Comparison of ENCODE assay signal across 8 mouse cellular contexts in the genomic region with DNA sequence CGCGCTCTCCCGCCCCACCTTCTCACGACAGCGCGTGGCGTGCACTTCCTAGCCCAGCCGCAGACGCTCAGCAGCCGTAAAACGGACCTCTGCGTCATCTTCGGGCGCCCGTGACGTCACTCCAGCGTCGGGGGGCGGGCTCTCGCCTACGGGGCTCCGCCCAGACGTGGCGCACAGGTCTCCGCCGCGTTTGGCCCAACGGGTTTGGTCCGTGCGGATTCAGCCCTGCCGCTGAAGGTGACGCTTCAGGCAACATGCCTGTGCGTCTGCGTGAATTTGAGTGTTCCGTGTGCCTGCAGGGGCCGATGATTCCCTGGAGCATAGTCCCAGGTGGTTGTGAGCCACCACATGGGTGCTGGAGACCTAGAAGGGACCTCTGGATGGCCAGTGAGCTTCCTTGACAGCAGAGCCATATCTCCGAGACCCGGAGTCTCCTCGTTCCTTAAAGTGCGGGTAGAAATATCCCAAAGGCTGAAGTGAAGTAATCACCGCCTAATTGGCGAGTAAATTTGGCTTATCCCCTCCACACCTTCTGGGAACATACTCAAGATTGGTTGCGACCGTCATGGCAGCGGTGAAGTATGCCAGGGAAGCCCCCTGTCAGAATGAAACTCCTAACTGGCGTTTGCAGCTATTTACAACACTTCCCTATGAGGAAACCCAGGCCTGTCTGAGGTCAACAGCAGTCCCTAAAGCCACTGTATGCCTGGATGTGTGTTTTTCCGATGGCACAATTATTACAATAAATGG. TPM values are rescaled to one million over a fixed set of nuclear protein-coding genes. Genes with fewer than 3 reads are reported as not detected.
A peak's percentile ranks its signal among the peaks of the same experiment; 100 is the strongest.
DNase-seq lines count a peak whose midpoint lies in the region; ATAC-seq and TF ChIP-seq lines count a peak whose summit lies in the region.

A gene (minus strand): TSS at position 110 of the 750 bp plus-strand sequence.

- H3K27me3 ChIP-seq in forebrain, embryonic 10.5 days (ENCODE audit: poor library complexity, severe bottlenecking): no peaks in the 10 kb centered on the region
- no peaks in the 10 kb centered on the region for H3K27me3 ChIP-seq in heart, embryonic 15.5 days
- no peaks in the 10 kb centered on the region for H3K27me3 ChIP-seq in liver, embryonic 14.5 days (ENCODE audit: control insufficient read depth, insufficient read depth, low read length)
- no peaks in the 10 kb centered on the region for H3K27me3 ChIP-seq in neural tube, embryonic 11.5 days (ENCODE audit: control insufficient read depth, insufficient read depth, low read length)
- H3K27me3 ChIP-seq in stomach, postnatal 0 days (ENCODE audit: control insufficient read depth, insufficient read depth, low read length): no peaks in the 10 kb centered on the region

- H3K36me3 ChIP-seq in forebrain, embryonic 10.5 days (replicated peaks): peaks cover 16% of the 10 kb centered on the region
- no peaks in the 10 kb centered on the region for H3K36me3 ChIP-seq in heart, embryonic 15.5 days
- no peaks in the 10 kb centered on the region for H3K36me3 ChIP-seq in liver, embryonic 14.5 days (replicated peaks; ENCODE audit: control insufficient read depth, insufficient read depth, low read depth)
- 0 out of 2 replicates have a peak, but pooled peaks cover 2% of the 10 kb centered on the region for H3K36me3 ChIP-seq in neural tube, embryonic 11.5 days (ENCODE audit: control insufficient read depth, insufficient read depth, low read length)
- no peaks in the 10 kb centered on the region for H3K36me3 ChIP-seq in stomach, postnatal 0 days (ENCODE audit: control insufficient read depth, insufficient read depth, low read length)

- ATAC-seq in heart, embryonic 15.5 days (replicated peaks; ENCODE audit: insufficient number of reproducible peaks, insufficient read depth, low FRiP score, low read depth): peak; percentile 94
- ATAC-seq in liver, embryonic 14.5 days (ENCODE audit: insufficient read depth): peak; percentile 99
- ATAC-seq in neural tube, embryonic 11.5 days (ENCODE audit: insufficient read depth, low FRiP score, low TSS enrichment): peak; percentile 95
- ATAC-seq in stomach, postnatal 0 days (ENCODE audit: low FRiP score, low TSS enrichment): peak; percentile 97

- H3K27ac ChIP-seq in forebrain, embryonic 10.5 days: peak within 1 kb of the TSS; percentile 91
- peak within 1 kb of the TSS; percentile 93 for H3K27ac ChIP-seq in heart, embryonic 15.5 days
- peak within 1 kb of the TSS; percentile 89 for H3K27ac ChIP-seq in liver, embryonic 14.5 days
- H3K27ac ChIP-seq in neural tube, embryonic 11.5 days (ENCODE audit: low read depth, low read length): 0 out of 2 replicates have a peak within 1 kb of the TSS, but pooled peaks have one; percentile 54
- H3K27ac ChIP-seq in stomach, postnatal 0 days (replicated peaks): peak within 1 kb of the TSS; percentile 94

- H3K9me3 ChIP-seq in forebrain, embryonic 10.5 days: no peaks in the 10 kb centered on the region
- no peaks in the 10 kb centered on the region for H3K9me3 ChIP-seq in heart, embryonic 15.5 days (replicated peaks)
- H3K9me3 ChIP-seq in liver, embryonic 14.5 days (ENCODE audit: control insufficient read depth, low read length): no peaks in the 10 kb centered on the region
- no peaks in the 10 kb centered on the region for H3K9me3 ChIP-seq in neural tube, embryonic 11.5 days (ENCODE audit: control insufficient read depth, low read length)
- no peaks in the 10 kb centered on the region for H3K9me3 ChIP-seq in stomach, postnatal 0 days (ENCODE audit: control insufficient read depth, low read length)

- peak; percentile 57 for TF ChIP-seq CTCF in liver, embryonic 14.5 days (IDR thresholded peaks at IDR 0.05; ENCODE audit: low read depth)
- peak; percentile 44 for TF ChIP-seq CTCF in stomach, postnatal 0 days (IDR thresholded peaks at IDR 0.05; ENCODE audit: low read depth)

- DNase-seq in CD8-positive naive resting alpha-beta T cell, adult 2 months (ENCODE audit: low read depth in 2 of 2, low spot score in 2 of 2): peak; percentile 95 to 97
- DNase-seq in c-Kit-positive CD71-negative TER-119-negative erythroid progenitor cells, embryonic 14.5 days (ENCODE audit: low read depth): peak; percentile 95
- peak; percentile 99 for DNase-seq in forebrain, embryonic 10.5 days (ENCODE audit: extremely low spot score, low spot score)
- DNase-seq in kidney, postnatal 25 days: peak; percentile 95 to 96
- DNase-seq in liver, embryonic 14.5 days (ENCODE audit: low read depth in 3 of 3, low spot score in 3 of 3): peak; percentile 89 to 90 (median 89)
- peak; percentile 99 for DNase-seq in neural tube, embryonic 11.5 days (ENCODE audit: low spot score)
- DNase-seq in stomach, postnatal 0 days (ENCODE audit: low spot score): peak; percentile 99

- TF ChIP-seq EP300 in liver, embryonic 14.5 days (IDR thresholded peaks at IDR 0.05; ENCODE audit: low read depth): no peak
- TF ChIP-seq EP300 in stomach, postnatal 0 days (optimal IDR thresholded peaks at IDR 0.05): no peak

- WGBS in forebrain, embryonic 10.5 days: under 1% methylated on average over 47 of the region's 47 CpGs
- under 1% methylated on average over 47 of the region's 47 CpGs for WGBS in heart, embryonic 15.5 days
- WGBS in liver, embryonic 14.5 days (ENCODE audit: insufficient replicate concordance): under 1% methylated on average over 47 of the region's 47 CpGs
- WGBS in neural tube, embryonic 11.5 days: under 1% methylated on average over 47 of the region's 47 CpGs
- 1% methylated on average over 47 of the region's 47 CpGs for WGBS in stomach, postnatal 0 days

- H3K4me2 ChIP-seq in heart, embryonic 15.5 days: peak within 1 kb of the TSS; percentile 79
- peak within 1 kb of the TSS; percentile 97 for H3K4me2 ChIP-seq in liver, embryonic 14.5 days (ENCODE audit: low read depth)
- H3K4me2 ChIP-seq in neural tube, embryonic 11.5 days (ENCODE audit: low read depth): peak within 1 kb of the TSS; percentile 57
- peak within 1 kb of the TSS; percentile 86 for H3K4me2 ChIP-seq in stomach, postnatal 0 days (replicated peaks; ENCODE audit: low read depth)

- peaks cover 13% of the 10 kb centered on the region for H3K4me1 ChIP-seq in forebrain, embryonic 10.5 days
- H3K4me1 ChIP-seq in heart, embryonic 15.5 days (replicated peaks): peaks cover 10% of the 10 kb centered on the region; the same call in 1 of the 2 replicates
- H3K4me1 ChIP-seq in liver, embryonic 14.5 days (replicated peaks; ENCODE audit: control insufficient read depth in 2 of 2, insufficient read depth in 2 of 2, low read length in 1 of 2): peaks cover 6 to 11% of the 10 kb centered on the region in 2 experiments; a peak in 3 of 4 replicates
- H3K4me1 ChIP-seq in neural tube, embryonic 11.5 days (ENCODE audit: control insufficient read depth, insufficient read depth, low read length): no peaks in the 10 kb centered on the region
- no peaks in the 10 kb centered on the region for H3K4me1 ChIP-seq in stomach, postnatal 0 days (replicated peaks; ENCODE audit: control insufficient read depth, insufficient read depth)

- peak within 1 kb of the TSS; percentile 82 for H3K9ac ChIP-seq in heart, embryonic 15.5 days
- H3K9ac ChIP-seq in liver, embryonic 14.5 days (replicated peaks): peak within 1 kb of the TSS; percentile 94
- H3K9ac ChIP-seq in neural tube, embryonic 11.5 days (ENCODE audit: low read length): peak within 1 kb of the TSS; percentile 81
- H3K9ac ChIP-seq in stomach, postnatal 0 days (ENCODE audit: low read length): peak within 1 kb of the TSS; percentile 87

- peak within 1 kb of the TSS; percentile 79 for H3K4me3 ChIP-seq in forebrain, embryonic 10.5 days
- peak within 1 kb of the TSS; percentile 72 for H3K4me3 ChIP-seq in heart, embryonic 15.5 days
- H3K4me3 ChIP-seq in liver, embryonic 14.5 days (ENCODE audit: insufficient read depth in 1 of 2, low read depth in 2 of 2, low read length in 2 of 2): peak within 1 kb of the TSS; percentile 72 to 95
- peak within 1 kb of the TSS; percentile 73 for H3K4me3 ChIP-seq in neural tube, embryonic 11.5 days (ENCODE audit: low read depth, low read length)
- H3K4me3 ChIP-seq in stomach, postnatal 0 days (ENCODE audit: low read depth, low read length): peak within 1 kb of the TSS; percentile 74

RNA-seq across cellular contexts. Expression of the gene that starts here (rescaled TPM):
- 24.4 and 26.0 TPM in 2 replicates for polyA plus RNA-seq in forebrain, embryonic 10.5 days (2016; fragmentation: Nextera tagmentation; extraction: Ambion mirVana)
- 13.9 and 14.1 TPM in 2 replicates for polyA plus RNA-seq in heart, embryonic 15.5 days (2015; fragmentation: Nextera tagmentation; extraction: Ambion mirVana)
- polyA plus RNA-seq in liver, embryonic 14.5 days (2012; rRNA removed): 4.4 and 6.7 TPM in 2 replicates
- polyA plus RNA-seq in liver, embryonic 14.5 days (2014; fragmentation: Nextera tagmentation; extraction: Ambion mirVana): 5.2 and 5.3 TPM in 2 replicates
- 14.6 and 15.6 TPM in 2 replicates for polyA plus RNA-seq in neural tube, embryonic 11.5 days (2014; fragmentation: Nextera tagmentation; extraction: Ambion mirVana)
- 7.0 and 7.4 TPM in 2 replicates for polyA plus RNA-seq in stomach, postnatal 0 days (2015; fragmentation: Nextera tagmentation; extraction: Ambion mirVana)

Comparison
In these comparisons a context has a peak if more than half of its experiments do, and no peak if none do; other contexts are left out.
1. Peak in every context shown above with its lines: DNase-seq, ATAC-seq, H3K4me3 ChIP-seq and H3K27ac ChIP-seq.